Mouse (Mus musculus): Measurements from ENCODE around the gene Tmf1. TPM values are rescaled to one million over a fixed set of nuclear protein-coding genes. Genes with fewer than 3 reads are reported as not detected.

Tmf1 gene
- total RNA-seq, 2 experiments from 2014 or later, result 51.6 to 54.3 TPM

DNA sequence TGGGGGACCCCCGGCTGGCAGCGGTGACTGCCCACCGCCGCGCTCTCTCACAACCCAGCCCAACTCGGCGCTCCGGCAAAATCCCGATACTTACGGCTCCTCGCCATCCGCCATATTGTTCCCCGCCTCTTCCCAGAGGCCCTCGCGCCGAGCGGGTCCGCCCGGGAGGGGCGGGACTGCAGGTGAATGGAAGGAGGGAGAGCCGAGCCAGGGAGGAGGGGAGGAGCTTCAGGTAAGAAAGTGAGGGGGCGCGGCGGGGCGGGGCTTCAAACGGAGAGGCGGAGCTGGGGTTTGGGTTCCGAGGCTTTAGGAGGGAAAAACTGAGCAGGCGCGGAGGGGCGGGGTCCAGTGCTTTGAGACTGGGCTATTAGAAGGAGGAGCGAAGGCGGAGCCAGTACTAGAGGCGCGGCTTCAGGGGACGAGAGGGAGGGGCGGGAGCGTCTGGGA lies 26.5 kb upstream of the Tmf1 start, which contains the start of gene Uba3:
Gene Uba3 (minus strand): TSS at position 209 of the 447 bp plus-strand sequence.
- peak; percentile 96 for DNase-seq (ENCODE audit: low spot score in 2 of 2)
- intact Hi-C loops (cut with DNase I), result loop anchor here (2.0 kb wide), 1 partner anchor 27 kb away; the partner anchor contains the start of gene Tmf1

DNA sequence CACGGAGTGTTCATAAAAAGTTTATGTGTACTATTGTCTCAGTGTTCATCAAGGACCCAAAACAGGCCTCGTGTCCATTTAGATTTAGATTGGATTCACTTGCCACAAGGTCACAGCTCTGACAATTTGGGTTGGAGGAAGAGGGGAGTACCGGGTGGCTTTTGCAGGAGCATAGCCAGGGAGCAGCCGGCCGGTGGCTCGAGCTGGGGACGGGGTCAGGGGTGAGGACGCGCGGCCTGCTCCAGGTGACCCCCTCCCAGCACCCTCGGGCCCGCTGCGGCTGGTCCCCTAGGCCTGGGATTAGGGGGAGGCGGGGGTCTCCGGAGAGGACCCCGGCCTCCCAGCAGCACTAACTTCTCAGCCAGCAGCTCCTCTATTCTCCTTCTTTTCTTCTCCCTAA lies 26.0 kb upstream of the Tmf1 start:
- intact Hi-C loops (cut with DNase I), result loop anchor here (2.0 kb wide), 1 partner anchor 26 kb away; the partner anchor contains the start of gene Tmf1
- DNase-seq (ENCODE audit: low spot score in 2 of 2), result peak in 1 of 2 experiments; percentile 27

GRCm38 (mm10) chr6:97204252-97204869 lies 25.4 kb upstream of the Tmf1 start:
- intact Hi-C loops (cut with DNase I), result loop anchor here (2.0 kb wide), 1 partner anchor 26 kb away; the partner anchor contains the start of gene Tmf1

GRCm38 (mm10) chr6:97202477-97202876 lies 23.6 kb upstream of the Tmf1 start:
- no peak for DNase-seq (ENCODE audit: low spot score in 2 of 2)
- intact Hi-C loops (cut with DNase I), result no loop called here

More at GRCm38 (mm10) chr6:97204252-97204869, 25.4 kb upstream of the Tmf1 start:
- DNase-seq (ENCODE audit: low spot score in 2 of 2), result no peak

- intact Hi-C loops (cut with DNase I), result no loop called here
- DNase-seq (ENCODE audit: low spot score in 2 of 2), result no peak
These were observed 21.5 kb upstream of the Tmf1 start for GRCm38 (mm10) chr6:97200437-97200836.

- DNase-seq (ENCODE audit: low spot score in 2 of 2), result no peak
- intact Hi-C loops (cut with DNase I), result loop anchor here (2.0 kb wide), 1 partner anchor 25 kb away; the partner anchor contains the start of gene Uba3
These were observed 476 bp upstream of the Tmf1 start for GRCm38 (mm10) chr6:97179367-97179828.

DNA sequence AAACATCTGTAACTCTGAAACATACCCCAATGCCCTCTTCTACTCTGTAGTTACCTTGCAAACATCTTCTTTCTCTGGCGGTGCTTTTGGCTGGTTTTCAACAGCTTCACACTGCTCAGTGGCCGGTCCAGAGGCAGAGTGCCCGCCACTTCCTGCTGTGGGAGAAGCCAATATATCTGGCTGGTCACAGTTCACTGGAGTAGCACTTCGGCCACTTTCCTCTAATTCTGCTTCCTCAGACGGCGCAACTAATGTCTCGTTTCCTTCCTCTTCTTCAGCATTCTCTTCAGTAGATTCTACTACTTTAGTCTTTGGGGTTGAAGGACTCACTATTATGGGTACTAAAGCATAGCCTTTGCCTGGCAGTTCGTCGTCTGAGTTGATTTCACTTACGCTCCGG lies 3.2 kb downstream of the Tmf1 start:
- no peak for DNase-seq (ENCODE audit: low spot score in 2 of 2)

GRCm38 (mm10) chr6:97150156-97150555 lies 28.8 kb downstream of the Tmf1 start:
- intact Hi-C loops (cut with DNase I), result no loop called here
- DNase-seq (ENCODE audit: low spot score in 2 of 2), result no peak

More for the DNA sequence above, 3.2 kb downstream of the Tmf1 start:
- intact Hi-C loops (cut with DNase I), result no loop called here

- no peak for DNase-seq (ENCODE audit: low spot score in 2 of 2)
- intact Hi-C loops (cut with DNase I), result no loop called here
These were observed 29.2 kb downstream of the Tmf1 start for GRCm38 (mm10) chr6:97149721-97150120.

GRCm38 (mm10) chr6:97148383-97149251 lies 30.3 kb downstream of the Tmf1 start, which contains the start of gene Eogt:
Gene Eogt, minus strand, starts transcription at chr6:97149182.
- intact Hi-C loops (cut with DNase I), result no loop called here
- DNase-seq (ENCODE audit: low spot score in 2 of 2), result peak; percentile 75 to 83

DNA sequence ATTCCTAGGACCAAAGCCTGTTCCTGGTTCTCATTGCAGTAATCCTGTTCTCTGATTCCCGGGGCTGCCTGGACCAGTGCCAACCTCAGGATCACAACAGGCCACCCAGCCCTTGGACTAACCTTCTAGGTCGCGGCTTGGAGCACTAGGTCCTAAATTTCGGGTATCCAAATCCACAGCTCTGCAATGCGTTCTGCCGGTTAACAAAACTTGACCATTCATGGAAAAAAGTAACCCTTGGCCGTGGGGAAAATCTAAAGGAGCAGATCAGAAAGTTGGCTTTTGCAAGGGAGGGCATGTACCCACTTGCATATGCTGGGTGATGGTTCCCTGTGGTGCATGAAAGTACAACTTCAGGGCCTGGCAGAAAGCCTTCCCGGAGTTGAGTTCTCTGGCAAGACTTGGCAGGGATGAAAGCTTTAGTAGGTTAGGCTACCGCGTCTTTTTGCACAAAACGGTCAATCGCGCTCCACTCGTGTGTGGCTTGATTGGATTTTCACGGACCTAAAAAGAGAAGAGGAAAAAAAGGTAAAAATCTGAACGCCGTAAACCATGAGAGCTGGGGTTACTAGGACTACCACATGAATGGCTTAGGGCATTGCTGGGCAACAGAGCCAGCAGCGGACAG lies 31.1 kb downstream of the Tmf1 start:
- peak; percentile 13 to 21 for DNase-seq (ENCODE audit: low spot score in 2 of 2)
- intact Hi-C loops (cut with DNase I), result no loop called here

- intact Hi-C loops (cut with DNase I), result no loop called here
- no peak for DNase-seq (ENCODE audit: low spot score in 2 of 2)
These were observed 33.8 kb downstream of the Tmf1 start for GRCm38 (mm10) chr6:97145156-97145555.

DNA sequence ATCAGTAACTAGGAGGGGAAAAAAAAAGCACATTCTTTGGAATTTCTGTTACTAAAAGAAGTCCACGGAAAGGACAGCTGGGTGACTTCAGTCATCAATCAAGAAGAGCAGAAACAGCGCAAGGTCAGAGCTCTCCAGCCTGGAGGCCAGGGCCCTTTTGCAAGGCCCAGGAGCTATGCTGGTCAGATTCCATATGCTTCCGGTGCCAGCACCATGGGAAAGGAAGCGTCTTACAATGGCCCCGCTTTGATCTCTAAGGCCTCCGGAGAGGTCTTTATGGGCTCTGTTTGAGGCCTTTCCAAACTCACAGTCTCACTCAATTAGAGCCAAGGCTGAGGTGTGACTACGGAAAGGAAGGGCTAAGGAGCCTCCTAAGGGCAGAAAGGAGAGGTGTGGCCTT lies 34.6 kb downstream of the Tmf1 start:
- no peak for DNase-seq (ENCODE audit: low spot score in 2 of 2)
- intact Hi-C loops (cut with DNase I), result no loop called here

DNA sequence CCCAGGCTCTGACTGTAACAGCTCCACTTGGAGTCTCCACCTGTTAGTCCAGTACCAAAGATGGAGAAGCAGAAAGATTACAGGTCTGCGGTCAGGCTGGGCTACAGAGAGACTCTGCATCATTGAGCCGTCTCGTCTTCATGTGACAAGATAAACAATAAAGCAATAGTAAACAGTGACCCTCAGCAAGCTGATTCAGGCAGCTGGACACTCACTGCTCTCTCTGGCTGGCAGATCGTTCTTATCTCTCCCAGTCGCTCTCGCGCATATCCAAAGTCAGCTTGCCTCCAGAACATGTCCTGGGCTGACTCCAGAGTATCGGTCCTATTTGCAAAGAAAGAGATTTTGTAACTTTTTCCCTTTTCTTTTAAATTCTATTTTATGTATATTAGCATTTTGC lies 36.3 kb downstream of the Tmf1 start:
- intact Hi-C loops (cut with DNase I), result no loop called here
- no peak for DNase-seq (ENCODE audit: low spot score in 2 of 2)

DNA sequence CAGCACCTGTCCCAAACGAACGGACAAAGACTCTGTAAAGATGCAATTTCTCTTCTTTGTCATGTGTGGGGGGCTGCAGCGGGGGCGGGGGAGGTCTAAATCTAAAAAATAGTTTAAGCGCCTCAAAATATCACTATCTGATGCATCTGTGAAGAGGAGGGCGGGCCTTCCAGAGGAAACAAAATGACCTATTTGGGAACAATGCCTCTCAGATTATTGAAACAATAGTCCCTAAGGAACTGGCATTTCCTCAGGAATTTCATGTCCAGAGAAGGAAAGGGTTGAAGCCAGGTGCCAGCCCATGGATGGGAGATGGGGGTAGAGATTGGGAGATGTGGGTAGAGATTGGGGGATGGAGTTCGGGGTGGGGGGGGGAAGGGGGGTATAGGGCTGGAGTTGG lies 37.1 kb downstream of the Tmf1 start:
- no peak for DNase-seq (ENCODE audit: low spot score in 2 of 2)
- intact Hi-C loops (cut with DNase I), result no loop called here

GRCm38 (mm10) chr6:97132707-97133303 lies 46.1 kb downstream of the Tmf1 start:
- DNase-seq (ENCODE audit: low spot score in 2 of 2), result no peak
- intact Hi-C loops (cut with DNase I), result no loop called here

DNA sequence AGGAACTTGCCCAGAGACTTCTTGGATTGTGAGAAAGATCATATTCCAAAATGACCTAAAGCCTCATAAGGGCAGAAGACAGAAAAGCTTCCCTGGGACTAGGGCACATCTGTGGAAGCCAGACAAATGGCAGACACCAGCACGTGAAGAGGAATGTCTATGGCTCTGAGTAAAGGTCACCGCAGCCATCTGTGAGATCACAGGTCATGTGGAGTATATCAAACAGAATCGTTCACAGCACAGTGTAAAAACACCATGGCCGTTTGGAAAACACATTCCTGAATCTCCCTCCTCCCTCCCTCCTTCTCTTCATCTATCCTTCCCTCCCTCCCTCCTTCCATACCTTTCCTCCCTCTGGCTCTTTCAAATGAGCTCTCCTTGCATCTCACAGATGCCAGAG lies 47.1 kb downstream of the Tmf1 start:
- intact Hi-C loops (cut with DNase I), result no loop called here
- DNase-seq (ENCODE audit: low spot score in 2 of 2), result no peak

GRCm38 (mm10) chr6:97130979-97131378 lies 47.9 kb downstream of the Tmf1 start:
- intact Hi-C loops (cut with DNase I), result no loop called here
- DNase-seq (ENCODE audit: low spot score in 2 of 2), result no peak

DNA sequence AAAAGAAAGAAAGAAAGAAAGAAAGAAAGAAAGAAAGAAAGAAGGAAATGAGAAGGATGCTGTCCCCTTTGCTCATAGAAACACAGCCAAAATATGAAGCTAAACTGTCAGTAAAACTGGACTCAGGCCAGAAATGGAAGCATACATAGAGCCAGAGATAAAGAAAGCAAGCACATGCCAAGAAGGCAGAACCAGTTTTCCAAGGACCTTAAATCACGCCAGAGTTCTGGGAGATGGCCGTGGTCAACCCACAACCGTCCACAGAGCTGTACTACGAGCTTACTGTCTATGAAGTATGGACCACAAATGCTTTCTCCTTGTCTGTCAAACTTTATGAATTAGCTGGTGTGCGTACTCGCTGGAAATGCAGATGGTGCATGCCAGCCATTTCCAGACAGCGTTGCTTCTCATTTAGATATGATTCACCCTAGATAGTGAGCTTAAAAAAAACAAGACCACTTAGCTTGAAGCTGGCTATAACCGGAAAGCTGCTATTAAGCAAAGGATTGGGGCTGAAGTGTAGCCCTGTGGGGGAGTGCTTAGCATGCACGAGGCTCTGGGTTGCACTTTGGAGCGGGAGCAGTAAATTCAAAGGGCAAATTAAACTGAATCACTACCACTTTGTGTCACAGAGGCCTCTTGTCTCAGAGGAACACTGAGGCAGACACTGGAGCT lies 54.4 kb downstream of the Tmf1 start:
- DNase-seq (ENCODE audit: low spot score in 2 of 2), result no peak
- intact Hi-C loops (cut with DNase I), result no loop called here
